Mouse (Mus musculus): ENCODE results near the gene Sfn.

The Sfn gene

GRCm38 (mm10) chr4:133620668-133621067 lies 18.7 kb upstream of the Sfn start:
- no peak for DNase-seq (ENCODE audit: low read depth, low spot score)

- DNase-seq (ENCODE audit: low read depth, low spot score): no peak
Measured at GRCm38 (mm10) chr4:133619473-133620136, 17.6 kb upstream of the Sfn start.

DNA sequence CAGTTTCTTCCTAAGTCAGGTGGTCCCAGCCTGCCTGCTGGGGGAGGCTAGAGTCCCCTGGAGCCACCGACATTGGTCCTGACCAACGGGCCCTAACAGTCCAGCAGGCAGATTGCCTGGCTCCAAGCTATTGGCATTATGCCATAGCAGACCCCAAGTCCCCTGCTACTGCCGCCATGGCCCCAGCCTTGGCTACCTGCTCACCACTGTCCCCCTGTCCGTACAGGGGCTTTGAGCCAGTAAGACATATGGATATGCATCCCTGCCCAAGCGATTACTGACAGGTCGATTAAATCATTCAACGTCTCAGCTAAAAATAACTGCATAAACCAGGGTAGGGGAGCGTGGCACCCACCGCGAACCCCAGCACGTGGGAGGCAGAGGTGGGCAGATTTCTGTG lies 16.0 kb upstream of the Sfn start:
- no peak for DNase-seq (ENCODE audit: low read depth, low spot score)

DNA sequence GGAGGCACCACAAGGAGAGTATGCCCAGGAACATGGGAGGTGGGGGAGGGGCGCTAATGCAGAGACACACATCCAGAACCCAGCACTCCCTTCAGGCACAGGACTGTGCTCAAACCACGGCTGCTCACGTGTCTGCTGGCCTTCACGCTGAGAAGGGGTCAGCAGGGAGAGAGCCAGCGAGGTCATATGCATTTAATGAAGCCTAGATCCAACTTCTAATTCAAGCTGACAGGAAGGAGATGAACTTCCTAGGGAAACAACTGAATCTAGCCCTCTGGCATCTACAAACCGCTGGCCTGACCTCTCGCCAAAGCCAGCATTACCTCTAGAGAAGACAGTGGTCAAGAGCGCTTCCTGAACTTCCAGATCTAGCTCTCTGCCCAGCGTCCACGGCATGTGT lies 13.4 kb upstream of the Sfn start:
- no peak for DNase-seq (ENCODE audit: low read depth, low spot score)

- DNase-seq (ENCODE audit: low read depth, low spot score): peak; percentile 91
Measured at GRCm38 (mm10) chr4:133614274-133614761, 12.3 kb upstream of the Sfn start.

DNA sequence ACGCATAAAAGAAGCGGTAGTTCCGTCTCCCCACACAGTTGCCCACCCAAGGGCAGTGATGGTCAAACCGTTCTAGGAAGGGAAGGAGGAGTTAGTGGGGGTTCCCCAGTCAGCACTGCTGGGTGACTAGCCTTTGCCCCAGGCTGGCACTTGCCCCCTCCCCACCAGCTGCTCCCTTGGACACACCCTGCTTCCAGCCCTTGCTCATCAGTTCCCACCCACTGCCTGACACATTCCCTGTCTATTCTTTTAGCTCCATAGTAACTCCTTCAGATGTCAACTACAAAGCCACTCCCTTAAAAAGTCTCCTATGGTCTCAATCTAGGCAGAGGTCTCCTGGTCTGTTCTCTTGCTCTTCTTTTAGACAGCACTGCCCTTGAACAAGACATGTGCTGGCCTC lies 11.9 kb upstream of the Sfn start:
- no peak for DNase-seq (ENCODE audit: low read depth, low spot score)

GRCm38 (mm10) chr4:133613026-133613425 lies 11.1 kb upstream of the Sfn start:
- no peak for DNase-seq (ENCODE audit: low read depth, low spot score)

- no peak for DNase-seq (ENCODE audit: low read depth, low spot score)
Measured at GRCm38 (mm10) chr4:133612416-133612815, 10.4 kb upstream of the Sfn start.

DNA sequence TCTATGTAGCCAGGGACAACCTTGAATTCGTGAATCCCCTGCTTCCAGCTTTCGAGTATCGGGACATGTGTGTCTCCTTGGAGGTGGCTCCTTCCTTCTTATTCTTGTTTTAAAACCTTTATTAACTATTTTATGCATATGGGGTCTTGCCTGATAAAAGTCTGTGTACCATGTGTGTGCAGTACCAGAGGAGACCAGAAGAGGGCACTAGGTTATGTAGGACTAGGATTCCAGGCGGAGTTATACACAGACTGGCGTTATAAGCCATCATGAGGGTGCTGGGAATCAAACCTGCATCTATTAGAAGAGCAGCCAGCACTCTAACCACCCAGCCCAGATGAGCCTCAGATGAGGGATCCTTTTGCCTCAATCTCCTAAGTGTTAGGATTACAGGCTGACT lies 9.8 kb upstream of the Sfn start:
- no peak for DNase-seq (ENCODE audit: low read depth, low spot score)

DNA sequence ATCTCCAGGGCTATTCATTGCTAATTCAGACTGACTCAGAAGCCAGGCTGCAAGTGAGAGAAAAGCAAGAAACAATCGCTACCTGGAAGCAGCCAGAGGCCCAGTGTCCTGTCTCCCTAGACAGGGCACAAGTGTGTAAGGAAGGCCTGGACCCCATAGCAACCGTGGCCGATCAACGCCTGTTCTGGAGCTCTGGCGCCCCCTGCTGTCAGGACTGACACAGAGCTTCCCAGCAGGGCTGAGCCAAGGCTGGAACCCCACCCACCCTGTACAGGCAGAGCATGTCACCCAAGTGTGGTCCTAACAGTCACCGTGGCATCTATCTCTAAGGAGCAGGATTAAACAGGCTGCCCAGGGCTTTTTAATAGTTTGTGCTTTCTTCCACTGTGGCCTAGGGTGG lies 7.8 kb upstream of the Sfn start:
- peak; percentile 72 for DNase-seq (ENCODE audit: low read depth, low spot score)

DNA sequence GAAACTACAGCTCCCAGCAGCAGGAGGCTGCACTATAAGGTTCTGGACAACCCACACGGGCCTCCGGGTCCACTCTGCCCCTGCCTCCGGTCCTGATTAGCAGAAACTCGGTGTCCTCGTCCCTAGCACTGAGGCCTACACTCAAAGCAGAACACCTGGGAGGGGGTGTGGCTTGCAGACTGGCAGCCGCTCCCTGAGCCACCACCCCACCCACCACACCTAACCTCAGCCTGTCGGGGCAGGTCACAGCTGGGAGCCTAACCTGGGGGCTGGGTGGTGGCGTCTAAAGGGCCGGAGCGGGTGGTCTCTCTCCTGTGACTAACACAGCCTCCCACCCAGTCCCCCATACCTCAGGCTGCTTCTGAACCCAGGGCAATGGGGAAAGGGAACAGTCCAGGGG lies 5.3 kb upstream of the Sfn start:
- no peak for DNase-seq (ENCODE audit: low read depth, low spot score)

GRCm38 (mm10) chr4:133605330-133605729 lies 3.4 kb upstream of the Sfn start:
- no peak for DNase-seq (ENCODE audit: low read depth, low spot score)

DNA sequence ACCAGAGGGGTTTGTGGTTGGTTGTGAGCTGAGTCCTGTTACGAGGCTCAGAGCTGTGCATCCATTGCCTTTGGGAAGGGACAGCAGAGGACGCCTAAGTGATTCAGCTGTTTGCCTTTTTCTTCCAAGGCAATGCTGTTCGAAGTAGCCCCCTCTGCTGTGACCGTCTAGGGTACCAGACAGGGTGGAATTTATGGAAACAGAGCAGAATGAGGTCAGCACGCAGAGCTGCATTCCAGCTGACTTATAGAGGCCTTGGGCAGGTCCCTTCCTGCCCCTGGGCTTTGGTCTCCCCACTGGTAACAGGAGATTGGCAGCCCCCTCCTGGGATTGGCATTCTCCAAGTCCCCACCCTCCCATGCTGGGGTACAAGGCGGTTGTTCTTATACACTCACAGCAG lies 2.9 kb upstream of the Sfn start:
- peak; percentile 77 for DNase-seq (ENCODE audit: low read depth, low spot score)

DNA sequence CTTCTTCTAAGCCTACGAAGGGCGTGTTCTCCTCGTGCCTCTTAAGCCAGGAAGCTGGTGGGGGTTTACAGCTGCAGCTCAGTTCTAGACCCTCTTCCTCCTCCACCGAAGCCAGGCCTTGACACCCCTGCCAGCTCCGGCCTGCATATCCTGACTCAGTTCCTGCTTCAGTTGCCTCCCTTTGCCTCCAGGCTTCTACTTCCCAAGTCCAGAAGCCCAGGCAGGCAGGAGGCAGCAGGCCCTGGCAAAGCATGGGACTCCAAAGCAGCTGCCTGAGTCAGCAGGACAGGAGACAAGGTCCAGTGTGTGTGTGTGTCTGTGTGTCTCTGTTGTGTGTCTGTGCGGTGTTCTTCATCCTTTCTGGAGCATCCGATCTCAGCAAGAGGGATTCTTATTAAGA lies 2.2 kb upstream of the Sfn start:
- DNase-seq (ENCODE audit: low read depth, low spot score): peak; percentile 76

- DNase-seq (ENCODE audit: low read depth, low spot score): no peak
Measured at GRCm38 (mm10) chr4:133603056-133603455, 1.1 kb upstream of the Sfn start.

DNA sequence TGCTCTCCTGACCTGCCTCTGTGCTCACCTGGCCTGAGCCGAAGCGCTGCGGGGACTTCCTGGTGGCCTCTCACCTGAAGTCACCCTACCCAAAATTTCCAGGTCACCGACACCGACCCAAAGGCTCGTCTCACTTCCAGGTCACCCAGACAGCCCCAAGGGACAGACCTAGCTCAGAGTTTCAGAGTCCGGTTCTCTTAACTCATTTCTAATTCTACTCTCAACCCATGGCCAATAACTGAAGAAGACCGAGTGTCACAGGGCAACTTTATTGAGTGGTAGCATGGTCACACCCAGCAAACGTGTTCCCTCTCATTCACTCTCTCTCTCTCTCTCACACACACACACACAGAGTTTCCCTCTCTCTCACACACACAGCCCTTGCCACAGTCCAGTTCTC lies 1.7 kb downstream of the Sfn start:
- DNase-seq (ENCODE audit: low read depth, low spot score): no peak

DNA sequence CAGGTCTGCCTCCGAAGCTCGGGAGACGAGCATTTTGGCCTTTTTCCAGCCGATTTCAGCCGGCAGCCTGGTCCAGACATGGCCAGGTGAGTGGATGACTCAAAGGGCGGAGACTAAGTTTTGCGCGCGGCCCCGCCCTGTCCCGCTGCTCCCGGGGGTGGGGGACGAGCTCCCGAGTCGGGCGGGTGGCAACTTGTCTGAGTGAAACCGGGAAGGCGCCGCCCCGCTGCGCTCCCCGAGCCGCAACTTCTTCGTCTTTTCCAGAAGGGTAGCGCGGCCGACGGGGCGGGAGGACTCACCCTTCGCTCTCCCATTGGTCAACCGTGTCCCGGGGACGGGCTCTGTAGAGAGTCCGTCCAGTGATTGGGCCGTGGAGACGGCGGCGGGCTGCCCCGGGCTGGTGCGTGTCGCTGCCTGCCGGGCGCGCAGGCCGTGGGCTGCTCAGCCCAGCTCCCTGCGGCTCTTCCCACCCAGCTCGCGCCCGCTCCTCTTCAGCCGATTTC lies 2.3 kb downstream of the Sfn start:
- DNase-seq (ENCODE audit: low read depth, low spot score): peak; percentile 54

DNA sequence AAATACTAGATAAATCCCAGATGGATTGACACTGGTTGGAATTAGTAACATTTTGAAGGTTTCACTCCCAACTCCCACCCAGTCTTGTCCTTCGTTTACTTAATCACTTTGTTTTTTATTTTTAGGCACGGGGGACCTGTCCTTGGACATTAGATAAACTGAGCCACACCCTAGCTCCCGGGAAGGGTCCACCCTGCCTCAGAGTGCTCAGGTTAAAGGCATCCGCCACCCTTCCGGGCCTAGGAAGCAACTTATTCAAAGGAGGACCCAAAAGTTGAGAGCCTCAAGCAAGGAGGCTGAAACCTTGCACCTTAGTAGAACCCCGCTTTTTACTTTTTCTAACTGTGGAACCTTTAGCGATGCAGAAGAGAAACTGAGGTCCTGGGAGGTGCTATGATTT lies 2.9 kb downstream of the Sfn start:
- DNase-seq (ENCODE audit: low read depth, low spot score): no peak

DNA sequence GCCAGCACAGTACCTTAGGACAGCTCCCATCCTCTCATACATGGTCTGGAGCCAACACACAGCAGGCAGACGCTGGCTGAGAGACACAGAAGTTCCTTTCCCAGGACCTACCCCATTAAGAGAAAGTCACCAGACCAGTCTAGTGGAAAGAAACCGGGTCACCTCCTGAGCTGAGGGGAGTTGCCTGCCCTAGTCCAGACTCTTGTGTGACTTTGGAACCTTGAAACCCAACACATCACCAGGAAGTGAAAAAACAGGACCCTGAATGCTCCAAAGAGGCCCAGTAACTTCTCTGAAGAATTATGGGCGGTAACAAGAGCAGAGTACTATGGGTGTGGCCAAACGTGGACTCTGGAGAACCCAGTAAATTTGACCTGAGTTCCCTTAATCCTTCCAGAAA lies 3.4 kb downstream of the Sfn start:
- DNase-seq (ENCODE audit: low read depth, low spot score): no peak

DNA sequence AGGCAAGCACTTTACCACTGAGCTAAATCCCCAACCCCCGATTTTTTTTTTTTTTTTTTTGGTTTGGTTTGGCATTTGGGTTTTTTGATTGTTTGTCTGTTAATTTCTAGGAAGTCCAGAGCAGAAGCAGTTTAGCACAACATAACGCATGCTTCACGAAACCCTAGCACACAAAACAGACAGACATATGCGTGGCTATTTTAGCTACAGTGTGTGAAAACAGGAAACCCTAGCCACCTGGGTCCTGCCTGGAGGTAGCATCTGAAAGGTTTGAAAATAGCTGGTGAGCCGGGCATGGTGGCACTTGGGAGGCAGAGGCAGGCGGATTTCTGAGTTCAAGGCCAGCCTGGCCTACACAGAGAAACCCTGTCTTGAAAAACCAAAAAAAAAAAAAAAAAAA lies 5.9 kb downstream of the Sfn start:
- no peak for DNase-seq (ENCODE audit: low read depth, low spot score)

DNA sequence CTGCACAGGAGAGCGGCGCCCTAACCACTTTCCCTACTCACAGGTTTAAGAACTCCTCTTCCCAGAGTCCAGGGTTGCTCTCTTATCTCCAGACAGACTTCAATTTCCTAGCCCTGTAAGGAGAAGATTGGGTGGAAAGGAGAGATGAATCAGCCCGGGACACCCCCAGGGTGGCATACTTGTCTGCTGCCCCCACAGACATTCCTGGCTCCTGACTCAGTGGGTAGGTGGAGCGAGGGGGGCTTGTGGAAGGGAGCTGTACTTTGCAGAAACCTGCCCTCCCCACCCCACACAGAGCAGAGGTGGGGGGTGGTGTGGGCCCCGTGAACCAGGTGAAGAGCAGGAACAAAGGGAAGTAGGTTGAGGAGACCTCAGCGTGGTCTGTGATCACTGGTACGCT lies 6.4 kb downstream of the Sfn start:
- DNase-seq (ENCODE audit: low read depth, low spot score): no peak

GRCm38 (mm10) chr4:133592570-133592969 lies 9.4 kb downstream of the Sfn start:
- peak; percentile 68 for DNase-seq (ENCODE audit: low read depth, low spot score)

DNA sequence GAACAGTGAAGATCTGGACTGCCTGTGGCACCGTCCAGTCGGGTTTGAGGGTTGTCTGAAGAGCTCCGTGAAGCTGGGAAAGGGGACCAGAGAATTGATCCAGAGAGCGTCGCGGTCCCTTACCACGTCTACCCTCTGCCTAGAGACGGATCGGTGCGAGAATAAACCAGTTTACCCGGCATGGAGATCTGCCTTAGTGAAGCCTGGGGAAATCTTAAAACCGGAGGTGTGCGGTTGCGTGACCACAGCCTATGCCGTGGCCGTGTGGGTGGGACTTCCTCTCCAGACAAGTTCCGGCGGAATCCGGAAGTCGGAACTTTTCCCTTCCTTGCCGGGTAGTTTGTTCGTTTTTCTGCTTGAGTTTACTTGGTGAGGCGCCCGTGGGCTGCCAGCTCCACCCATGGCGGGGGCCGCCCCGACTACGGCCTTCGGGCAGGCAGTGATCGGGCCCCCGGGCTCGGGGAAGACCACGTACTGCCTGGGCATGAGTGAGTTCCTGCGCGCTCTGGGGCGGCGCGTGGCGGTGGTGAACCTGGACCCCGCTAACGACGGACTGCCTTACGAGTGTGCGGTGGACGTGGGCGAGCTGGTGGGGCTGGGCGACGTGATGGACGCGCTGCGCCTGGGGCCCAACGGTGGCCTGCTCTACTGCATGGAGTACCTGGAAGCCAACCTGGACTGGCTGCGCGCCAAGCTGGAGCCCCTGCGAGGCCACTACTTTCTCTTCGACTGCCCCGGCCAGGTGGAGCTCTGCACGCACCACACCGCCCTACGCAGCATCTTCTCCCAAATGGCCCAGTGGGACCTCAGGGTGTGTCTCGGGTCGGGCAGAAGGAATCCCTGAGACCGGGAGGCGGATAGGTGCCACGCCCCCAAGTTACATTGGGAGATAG lies 17.7 kb downstream of the Sfn start, which contains the start of gene Gpn2:
Gpn2 (plus strand) TSS at position 304 of the 893 bp plus-strand sequence.
- DNase-seq (ENCODE audit: low read depth, low spot score): peak; percentile 90

Measured in 3T3-L1 (cell line).